Mouse (Mus musculus): ENCODE results near the gene 1700001O22Rik.

- TF ChIP-seq POLR2A (IDR thresholded peaks at IDR 0.05; ENCODE audit: insufficient read depth, low read length) (no peak), CTCF (IDR thresholded peaks at IDR 0.05; ENCODE audit: low read depth, low read length) (no peak)
Measured at GRCm38 (mm10) chr2:30768529-30768928, 34.9 kb downstream of the 1700001O22Rik start.
